Mouse (Mus musculus) heart, adult 2 months (tissue): ENCODE measurements at regions not wholly inside any gene's neighbourhood (a gene's known extent, or its start where the extent isn't known, plus 50 kb on each side); places are given as distances from the start of the nearest gene placed in this dataset.

Experiments
- DNase-seq, 2 experiments: peaks; one replicate each; pipeline ENCODE4 v3.0.0; 2021
- H3K27ac ChIP-seq: fragments of 200-600 bp; 2 replicates; pipeline ENCODE4 v1.8.1; 2022
- H3K27me3 ChIP-seq: fragments of 200-500 bp; 2 replicates; pipeline ENCODE4 v1.6.1; 2012; ENCODE audit warnings: mild to moderate bottlenecking, low read length, inconsistent platforms, mixed read lengths; ENCODE audit not compliant: control insufficient read depth, insufficient read depth
- H3K36me3 ChIP-seq: fragments of 200-500 bp; 2 replicates; pipeline ENCODE4 v1.6.1; 2012; ENCODE audit warnings: low read length, inconsistent platforms; ENCODE audit not compliant: control insufficient read depth, insufficient read depth
- H3K4me1 ChIP-seq: fragments of 200-500 bp; 2 replicates; pipeline ENCODE4 v1.6.1; 2011; ENCODE audit warnings: low read length; ENCODE audit not compliant: control insufficient read depth, insufficient read depth
- H3K4me3 ChIP-seq: fragments of 200-600 bp; 2 replicates; pipeline ENCODE4 v1.8.1; 2022
- H3K79me2 ChIP-seq: fragments of 200-500 bp; replicated peaks from 2 replicates; pipeline ENCODE4 v1.6.1; 2012; ENCODE audit warnings: mild to moderate bottlenecking, inconsistent platforms, low read length, moderate library complexity, mixed read lengths; ENCODE audit not compliant: control insufficient read depth, insufficient read depth
- H3K9ac ChIP-seq: fragments of 200-500 bp; 2 replicates; pipeline ENCODE4 v1.6.1; 2012; ENCODE audit warnings: low read depth, mild to moderate bottlenecking, control low read depth, inconsistent platforms, low read length, mixed read lengths
- CTCF ChIP-seq: fragments of 200-600 bp; IDR thresholded peaks from 2 replicates; pipeline ENCODE4 v1.8.1; 2022; ENCODE audit warnings: antibody characterized with exemption, mild to moderate bottlenecking, moderate library complexity
- EP300 ChIP-seq: fragments of 200-500 bp; IDR thresholded peaks from 2 replicates; pipeline ENCODE4 v1.6.1; 2011; ENCODE audit warnings: low read depth, low read length, control low read depth; ENCODE audit not compliant: insufficient read depth
- POLR2A ChIP-seq: fragments of 200-500 bp; IDR thresholded peaks from 2 replicates; pipeline ENCODE4 v1.6.1; 2011; ENCODE audit warnings: mild to moderate bottlenecking, low read depth, low read length, control low read depth; ENCODE audit not compliant: insufficient read depth
- WGBS: fragments of 180-500 bp; shearing (Covaris S2); methylation state at CpG from one replicate; pipeline ENCODE4 v1.1.7; 2018; 5-methylcytosine and 5-hydroxymethylcytosine counted together
- intact Hi-C: fragments of 180-260 bp; cut with DNase I; formaldehyde crosslinking; loops from one replicate; pipeline ENCODE4 v1.15.1; 2025

GRCm38 (mm10) chr7:70067828-70068719 is 298.5 kb downstream of the Nr2f2 start:
- no peak overlapping the region for H3K27ac ChIP-seq
- no peaks in the 10 kb centered on the region for H3K36me3 ChIP-seq
- no peak overlapping the region for H3K9ac ChIP-seq
- H3K4me1 ChIP-seq = no peaks in the 10 kb centered on the region
- no peak overlapping the region for H3K4me3 ChIP-seq
- intact Hi-C loops = no loop called here
- DNase-seq = no peak
- TF ChIP-seq CTCF (no peak), POLR2A (no peak), EP300 (no peak)
- H3K79me2 ChIP-seq = no peaks in the 10 kb centered on the region
- no peaks in the 10 kb centered on the region for H3K27me3 ChIP-seq
- 31% methylated on average over 18 of the region's 18 CpGs for WGBS

- H3K4me1 ChIP-seq = no peaks in the 10 kb centered on the region
- no peak overlapping the region for H3K9ac ChIP-seq
- no peaks in the 10 kb centered on the region for H3K79me2 ChIP-seq
- intact Hi-C loops = no loop called here
- TF ChIP-seq EP300 (no peak), POLR2A (no peak), CTCF (no peak)
- no peaks in the 10 kb centered on the region for H3K36me3 ChIP-seq
- no peaks in the 10 kb centered on the region for H3K27me3 ChIP-seq
- 83% methylated on average over 5 of the region's 5 CpGs for WGBS
- no peak overlapping the region for H3K27ac ChIP-seq
- no peak overlapping the region for H3K4me3 ChIP-seq
- DNase-seq = no peak
Observed at GRCm38 (mm10) chr7:70067071-70067470, 299.5 kb downstream of the Nr2f2 start.

- Histone ChIP-seq H3K27me3 (no peaks in the 10 kb centered on the region), H3K27ac (no peak overlapping the region), H3K4me3 (no peak overlapping the region), H3K9ac (no peak overlapping the region), H3K4me1 (no peaks in the 10 kb centered on the region), H3K36me3 (no peaks in the 10 kb centered on the region), H3K79me2 (no peaks in the 10 kb centered on the region)
- WGBS = 86% methylated on average over 7 of the region's 7 CpGs
- intact Hi-C loops = no loop called here
- DNase-seq = no peak
- TF ChIP-seq EP300 = no peak
Observed at GRCm38 (mm10) chr7:70066448-70066847, 300.1 kb downstream of the Nr2f2 start.

DNA sequence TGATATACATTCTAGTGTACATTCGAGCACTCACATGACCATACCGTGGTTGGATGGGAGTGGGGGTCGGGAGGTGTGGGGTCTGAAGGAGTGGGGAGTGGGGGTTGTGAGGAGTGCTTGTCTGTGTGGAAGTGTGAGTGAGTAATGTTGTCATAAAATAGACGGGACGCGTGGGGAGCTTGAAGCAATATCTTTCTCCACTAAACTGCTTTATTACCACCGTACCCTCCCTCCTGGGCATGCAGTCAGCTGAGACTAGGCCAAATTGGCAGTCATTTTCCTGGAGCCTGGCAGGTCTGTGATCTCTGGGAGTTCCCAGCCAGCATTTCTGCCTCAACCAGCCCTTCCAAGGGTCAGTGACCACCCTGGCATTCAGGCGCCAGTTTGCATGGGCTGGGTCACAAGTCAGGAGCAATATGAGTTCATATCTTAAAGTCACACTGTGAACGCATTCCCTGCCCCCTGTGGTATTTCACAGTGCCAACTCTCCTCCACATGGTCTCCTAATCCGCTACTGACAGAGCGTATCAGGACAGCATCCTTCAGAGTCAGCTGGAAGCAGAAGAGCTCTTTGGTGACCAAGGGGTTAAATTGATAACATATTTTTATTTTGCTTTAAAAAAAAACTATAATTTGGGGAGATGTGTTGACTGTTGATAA is 300.9 kb downstream of the Nr2f2 start:
- no peak overlapping the region for H3K4me3 ChIP-seq
- no peaks in the 10 kb centered on the region for H3K4me1 ChIP-seq
- H3K27me3 ChIP-seq = no peaks in the 10 kb centered on the region
- no peak overlapping the region for H3K27ac ChIP-seq
- H3K9ac ChIP-seq = no peak overlapping the region
- 63% methylated on average over 11 of the region's 11 CpGs for WGBS
- DNase-seq = peak in 1 of 2 experiments; percentile 9
- no peaks in the 10 kb centered on the region for H3K36me3 ChIP-seq
- intact Hi-C loops = no loop called here
- H3K79me2 ChIP-seq = no peaks in the 10 kb centered on the region
- TF ChIP-seq CTCF (no peak), POLR2A (no peak), EP300 (no peak)

- Histone ChIP-seq H3K4me3 (no peak overlapping the region), H3K27ac (no peak overlapping the region), H3K27me3 (no peaks in the 10 kb centered on the region), H3K79me2 (no peaks in the 10 kb centered on the region), H3K4me1 (no peaks in the 10 kb centered on the region), H3K9ac (no peak overlapping the region), H3K36me3 (no peaks in the 10 kb centered on the region)
- no peak for TF ChIP-seq POLR2A
- no peak for TF ChIP-seq CTCF
- no peak for TF ChIP-seq EP300
- intact Hi-C loops = no loop called here
- 94% methylated on average over 5 of the region's 5 CpGs for WGBS
- DNase-seq = no peak
Observed at GRCm38 (mm10) chr7:70047415-70047753, 319.2 kb downstream of the Nr2f2 start.

DNA sequence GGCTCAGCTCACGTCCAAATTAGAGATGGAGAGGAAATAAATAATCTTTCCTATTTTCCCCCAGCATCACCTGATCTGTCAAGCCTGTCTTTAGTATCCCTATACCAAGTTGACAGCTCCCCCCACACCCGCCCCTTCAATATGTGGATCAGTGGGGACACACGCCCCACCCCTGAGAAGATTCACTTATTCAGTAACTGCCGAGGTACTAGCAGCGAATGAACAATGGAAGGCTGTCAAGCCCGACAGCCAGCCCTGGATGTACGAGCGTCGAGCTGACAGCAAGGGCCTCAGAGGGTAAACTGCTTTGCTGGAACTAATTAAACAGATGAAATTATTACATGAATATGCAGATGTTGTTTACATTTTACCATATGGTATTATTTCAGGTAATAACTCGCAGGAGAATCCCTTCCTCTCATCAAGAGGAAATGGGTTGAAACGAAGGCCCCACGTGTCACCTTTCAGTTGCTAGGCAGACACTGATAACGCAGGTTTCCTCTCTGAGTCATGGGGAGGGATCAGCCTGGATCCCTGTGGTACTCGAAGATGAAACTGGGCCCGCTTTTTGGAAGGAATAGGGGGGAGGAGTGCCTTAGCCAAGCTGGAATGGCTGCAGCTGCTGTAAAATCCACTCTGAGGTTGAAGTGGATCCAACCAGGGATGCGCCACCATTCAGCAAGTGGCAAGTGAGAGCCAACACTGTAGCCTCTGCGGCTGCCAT is 319.7 kb downstream of the Nr2f2 start:
- no peak for DNase-seq
- intact Hi-C loops = no loop called here
- TF ChIP-seq POLR2A = no peak
- no peak for TF ChIP-seq CTCF
- TF ChIP-seq EP300 = no peak
- WGBS = 46% methylated on average over 17 of the region's 17 CpGs
- no peaks in the 10 kb centered on the region for H3K36me3 ChIP-seq
- no peak overlapping the region for H3K27ac ChIP-seq
- H3K4me1 ChIP-seq = no peaks in the 10 kb centered on the region
- no peaks in the 10 kb centered on the region for H3K27me3 ChIP-seq
- H3K9ac ChIP-seq = no peak overlapping the region
- no peak overlapping the region for H3K4me3 ChIP-seq
- no peaks in the 10 kb centered on the region for H3K79me2 ChIP-seq
